Mouse (Mus musculus): ENCODE measurements at regions not wholly inside any gene's neighbourhood (a gene's known extent, or its start where the extent isn't known, plus 50 kb on each side); places are given as distances from the start of the nearest gene placed in this dataset.

DNA sequence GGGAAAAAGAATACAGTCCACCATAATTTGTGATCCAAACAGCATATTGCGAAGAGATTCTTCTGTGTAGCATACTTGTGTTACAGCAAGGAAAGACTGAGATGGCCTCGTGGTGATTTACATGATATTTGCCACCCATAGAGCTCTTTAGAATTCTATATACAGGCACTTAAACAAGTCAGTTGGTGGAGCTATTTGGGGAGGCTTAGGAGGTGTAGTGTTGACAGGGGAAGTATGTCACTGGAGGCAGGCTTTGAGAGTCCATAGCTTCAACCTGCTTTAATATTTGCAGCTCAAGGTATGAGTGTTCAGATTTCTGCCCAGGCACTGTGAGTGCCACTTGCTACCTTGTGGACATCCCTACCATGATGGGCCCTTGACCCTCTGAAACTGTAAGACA, 187.3 kb downstream of the Ostf1 start:
- 68% methylated on average over 2 of the region's 2 CpGs for WGBS
- no peaks in the 10 kb centered on the region for H3K9me3 ChIP-seq

DNA sequence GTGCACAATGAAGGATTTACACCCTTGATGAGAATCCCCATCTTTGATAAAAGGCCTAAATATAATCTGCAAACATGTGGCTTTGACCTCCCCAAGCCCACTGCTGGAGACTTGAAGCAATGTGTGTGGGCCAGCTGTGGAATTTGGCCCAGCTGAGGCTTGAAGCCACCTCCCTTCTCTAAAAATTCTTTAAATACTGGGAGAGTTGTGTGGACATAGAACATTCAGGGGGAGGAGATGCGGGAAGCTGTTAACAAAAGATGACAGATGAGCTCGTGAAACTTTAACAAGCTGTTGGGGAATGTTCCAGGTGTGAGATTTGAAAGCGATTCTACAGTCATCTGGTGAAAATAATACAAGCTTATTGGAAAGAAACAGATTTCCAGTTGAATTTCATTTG, 195.3 kb downstream of the Ostf1 start:
- Histone ChIP-seq H3K9me3 (no peaks in the 10 kb centered on the region), H3K9ac (no peak overlapping the region), H3K36me3 (no peaks in the 10 kb centered on the region), H3K27me3 (no peaks in the 10 kb centered on the region), H3K4me3 (no peak overlapping the region), H3K27ac (replicated peaks) (no peak overlapping the region), H3K4me1 (replicated peaks) (no peaks in the 10 kb centered on the region), H3K4me2 (no peak overlapping the region)
- 67% methylated on average over 3 of the region's 3 CpGs for WGBS
- no peak for ATAC-seq (ENCODE audit: low FRiP score, low read depth)

More for the DNA sequence above, 187.3 kb downstream of the Ostf1 start:
- H3K4me2 ChIP-seq: no peak overlapping the region
- H3K36me3 ChIP-seq: no peaks in the 10 kb centered on the region
- ATAC-seq (ENCODE audit: low FRiP score, low read depth): no peak
- no peaks in the 10 kb centered on the region for H3K27me3 ChIP-seq
- no peak overlapping the region for H3K4me3 ChIP-seq
- H3K9ac ChIP-seq: no peak overlapping the region
- H3K27ac ChIP-seq (replicated peaks): no peak overlapping the region
- H3K4me1 ChIP-seq (replicated peaks): no peaks in the 10 kb centered on the region

GRCm38 (mm10) chr19:18420381-18420785, 211.2 kb downstream of the Ostf1 start:
- no peaks in the 10 kb centered on the region for H3K36me3 ChIP-seq
- no peak overlapping the region for H3K4me2 ChIP-seq
- no peak overlapping the region for H3K9ac ChIP-seq
- no peak overlapping the region for H3K27ac ChIP-seq (replicated peaks)
- H3K4me3 ChIP-seq: no peak overlapping the region
- no peaks in the 10 kb centered on the region for H3K9me3 ChIP-seq
- H3K4me1 ChIP-seq (replicated peaks): no peaks in the 10 kb centered on the region
- no peak for ATAC-seq (ENCODE audit: low FRiP score, low read depth)
- WGBS: 70% methylated on average over 9 of the region's 9 CpGs
- H3K27me3 ChIP-seq: no peaks in the 10 kb centered on the region

GRCm38 (mm10) chr19:18418548-18418947, 213.1 kb downstream of the Ostf1 start:
- Histone ChIP-seq H3K36me3 (no peaks in the 10 kb centered on the region), H3K9me3 (no peaks in the 10 kb centered on the region), H3K4me1 (replicated peaks) (no peaks in the 10 kb centered on the region), H3K4me3 (no peak overlapping the region), H3K27ac (replicated peaks) (no peak overlapping the region), H3K27me3 (no peaks in the 10 kb centered on the region), H3K9ac (no peak overlapping the region), H3K4me2 (no peak overlapping the region)
- WGBS: 82% methylated on average over 6 of the region's 6 CpGs
- ATAC-seq (ENCODE audit: low FRiP score, low read depth): no peak

GRCm38 (mm10) chr19:18377466-18378089, 254.0 kb downstream of the Ostf1 start:
- H3K9me3 ChIP-seq: no peaks in the 10 kb centered on the region
- no peaks in the 10 kb centered on the region for H3K4me1 ChIP-seq (replicated peaks)
- H3K36me3 ChIP-seq: no peaks in the 10 kb centered on the region
- no peak overlapping the region for H3K4me2 ChIP-seq
- H3K4me3 ChIP-seq: no peak overlapping the region
- H3K27me3 ChIP-seq: no peaks in the 10 kb centered on the region
- H3K27ac ChIP-seq (replicated peaks): no peak overlapping the region
- WGBS: 61% methylated on average over 4 of the region's 4 CpGs
- ATAC-seq (ENCODE audit: low FRiP score, low read depth): no peak
- no peak overlapping the region for H3K9ac ChIP-seq

DNA sequence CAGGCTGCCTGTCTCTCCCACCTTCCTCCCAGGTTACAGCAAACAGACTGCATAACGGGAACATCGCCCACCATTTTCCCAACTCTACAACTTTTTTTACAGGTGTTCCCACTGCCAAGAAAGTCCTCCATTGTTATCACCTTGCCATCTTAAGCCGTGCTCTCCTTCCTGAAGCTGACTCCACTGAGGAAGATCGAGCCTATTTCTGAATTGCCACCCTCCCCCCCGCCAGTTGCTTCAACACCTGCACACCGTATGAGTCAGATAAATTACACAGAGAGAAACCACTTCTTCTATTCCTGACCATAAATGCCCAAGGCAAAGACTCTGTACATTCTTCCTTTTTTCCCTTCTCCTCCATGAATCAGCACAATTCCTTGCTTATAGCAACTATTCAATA, 263.0 kb downstream of the Ostf1 start:
- Histone ChIP-seq H3K4me2 (no peak overlapping the region), H3K36me3 (no peaks in the 10 kb centered on the region), H3K4me3 (no peak overlapping the region), H3K4me1 (replicated peaks) (no peaks in the 10 kb centered on the region), H3K9ac (no peak overlapping the region), H3K27me3 (no peaks in the 10 kb centered on the region), H3K9me3 (no peaks in the 10 kb centered on the region), H3K27ac (replicated peaks) (no peak overlapping the region)
- WGBS: 95% methylated on average over 6 of the region's 6 CpGs
- no peak for ATAC-seq (ENCODE audit: low FRiP score, low read depth)

GRCm38 (mm10) chr19:18353960-18354359, 277.7 kb downstream of the Ostf1 start:
- no peaks in the 10 kb centered on the region for H3K4me1 ChIP-seq (replicated peaks)
- H3K36me3 ChIP-seq: no peaks in the 10 kb centered on the region
- H3K9ac ChIP-seq: no peak overlapping the region
- H3K9me3 ChIP-seq: no peaks in the 10 kb centered on the region
- ATAC-seq (ENCODE audit: low FRiP score, low read depth): no peak
- no peaks in the 10 kb centered on the region for H3K27me3 ChIP-seq
- WGBS: 88% methylated on average over 3 of the region's 3 CpGs
- no peak overlapping the region for H3K27ac ChIP-seq (replicated peaks)
- no peak overlapping the region for H3K4me2 ChIP-seq
- H3K4me3 ChIP-seq: no peak overlapping the region

- Histone ChIP-seq H3K27ac (replicated peaks) (no peak overlapping the region), H3K27me3 (no peaks in the 10 kb centered on the region), H3K36me3 (no peaks in the 10 kb centered on the region), H3K9ac (no peak overlapping the region), H3K9me3 (no peaks in the 10 kb centered on the region), H3K4me2 (no peak overlapping the region), H3K4me1 (replicated peaks) (no peaks in the 10 kb centered on the region), H3K4me3 (no peak overlapping the region)
- 90% methylated on average over 2 of the region's 2 CpGs for WGBS
- ATAC-seq (ENCODE audit: low FRiP score, low read depth): no peak
Measured at GRCm38 (mm10) chr19:18345735-18346134, 285.9 kb downstream of the Ostf1 start.

DNA sequence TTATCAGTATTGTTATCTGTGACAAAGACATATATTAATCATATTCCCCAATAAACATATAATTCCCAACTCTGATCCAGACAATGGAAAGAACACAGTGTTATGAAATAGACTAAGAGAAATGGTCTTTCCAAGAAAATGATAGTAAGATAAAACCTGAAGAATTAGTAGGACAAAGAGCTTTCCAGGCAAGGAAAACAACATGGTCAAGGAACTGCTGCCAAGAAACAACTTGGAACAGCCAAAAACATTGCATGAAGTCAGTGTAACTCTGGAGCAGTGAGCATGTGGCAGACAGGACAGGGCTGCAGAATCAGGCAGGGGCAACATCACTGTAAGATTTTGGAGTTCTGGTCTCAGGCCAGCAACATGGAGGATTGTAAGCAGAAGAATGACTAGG, 288.0 kb downstream of the Ostf1 start:
- no peaks in the 10 kb centered on the region for H3K4me1 ChIP-seq (replicated peaks)
- ATAC-seq (ENCODE audit: low FRiP score, low read depth): no peak
- H3K9ac ChIP-seq: no peak overlapping the region
- no peaks in the 10 kb centered on the region for H3K9me3 ChIP-seq
- H3K36me3 ChIP-seq: no peaks in the 10 kb centered on the region
- H3K4me3 ChIP-seq: no peak overlapping the region
- no peak overlapping the region for H3K4me2 ChIP-seq
- H3K27ac ChIP-seq (replicated peaks): no peak overlapping the region
- no peaks in the 10 kb centered on the region for H3K27me3 ChIP-seq

DNA sequence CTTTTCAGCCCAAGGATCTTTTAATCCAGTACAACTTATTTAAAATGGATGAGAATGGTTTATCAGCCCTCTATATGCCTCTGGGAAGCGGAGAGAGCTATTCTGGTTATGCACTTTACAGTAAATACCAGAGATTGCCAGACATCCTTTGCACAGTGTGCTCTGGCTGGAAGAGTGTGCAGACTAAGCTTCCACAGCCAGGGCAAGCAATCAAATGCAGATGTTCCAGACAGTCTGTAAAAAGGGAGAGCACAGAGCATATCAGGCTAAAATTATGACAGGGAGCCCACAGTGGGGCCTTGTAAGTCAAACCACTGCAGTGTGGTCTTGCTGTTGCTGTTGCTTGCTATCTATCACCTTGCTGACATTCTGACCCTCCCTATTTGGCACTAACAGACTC, 288.6 kb downstream of the Ostf1 start:
- Histone ChIP-seq H3K9me3 (no peaks in the 10 kb centered on the region), H3K4me3 (no peak overlapping the region), H3K36me3 (no peaks in the 10 kb centered on the region), H3K4me2 (no peak overlapping the region), H3K27ac (replicated peaks) (no peak overlapping the region), H3K4me1 (replicated peaks) (no peaks in the 10 kb centered on the region), H3K27me3 (no peaks in the 10 kb centered on the region), H3K9ac (no peak overlapping the region)
- ATAC-seq (ENCODE audit: low FRiP score, low read depth): no peak
- WGBS: 88% methylated on average over 1 of the region's 1 CpGs

GRCm38 (mm10) chr19:18337819-18338555, 293.6 kb downstream of the Ostf1 start:
- Histone ChIP-seq H3K36me3 (no peaks in the 10 kb centered on the region), H3K9me3 (no peaks in the 10 kb centered on the region), H3K27me3 (no peaks in the 10 kb centered on the region), H3K4me2 (no peak overlapping the region), H3K27ac (replicated peaks) (no peak overlapping the region), H3K4me3 (no peak overlapping the region), H3K4me1 (replicated peaks) (no peaks in the 10 kb centered on the region), H3K9ac (no peak overlapping the region)
- WGBS: 93% methylated on average over 7 of the region's 7 CpGs
- ATAC-seq (ENCODE audit: low FRiP score, low read depth): no peak

- Histone ChIP-seq H3K4me1 (replicated peaks) (no peaks in the 10 kb centered on the region), H3K27me3 (no peaks in the 10 kb centered on the region), H3K36me3 (no peaks in the 10 kb centered on the region), H3K4me2 (no peak overlapping the region), H3K4me3 (no peak overlapping the region), H3K9me3 (no peaks in the 10 kb centered on the region), H3K27ac (replicated peaks) (no peak overlapping the region), H3K9ac (no peak overlapping the region)
- 91% methylated on average over 4 of the region's 4 CpGs for WGBS
- ATAC-seq (ENCODE audit: low FRiP score, low read depth): no peak
Measured at GRCm38 (mm10) chr19:18336637-18337036, 295.0 kb downstream of the Ostf1 start.

GRCm38 (mm10) chr19:18334639-18335038, 297.0 kb downstream of the Ostf1 start:
- Histone ChIP-seq H3K4me2 (no peak overlapping the region), H3K27me3 (no peaks in the 10 kb centered on the region), H3K4me3 (no peak overlapping the region), H3K27ac (replicated peaks) (no peak overlapping the region), H3K4me1 (replicated peaks) (no peaks in the 10 kb centered on the region), H3K9me3 (no peaks in the 10 kb centered on the region), H3K36me3 (no peaks in the 10 kb centered on the region), H3K9ac (no peak overlapping the region)
- 56% methylated on average over 7 of the region's 7 CpGs for WGBS
- no peak for ATAC-seq (ENCODE audit: low FRiP score, low read depth)

All from hindbrain, embryonic 15.5 days (tissue).